9 mouse cellular contexts compared by ENCODE assay signal in the genomic region with DNA sequence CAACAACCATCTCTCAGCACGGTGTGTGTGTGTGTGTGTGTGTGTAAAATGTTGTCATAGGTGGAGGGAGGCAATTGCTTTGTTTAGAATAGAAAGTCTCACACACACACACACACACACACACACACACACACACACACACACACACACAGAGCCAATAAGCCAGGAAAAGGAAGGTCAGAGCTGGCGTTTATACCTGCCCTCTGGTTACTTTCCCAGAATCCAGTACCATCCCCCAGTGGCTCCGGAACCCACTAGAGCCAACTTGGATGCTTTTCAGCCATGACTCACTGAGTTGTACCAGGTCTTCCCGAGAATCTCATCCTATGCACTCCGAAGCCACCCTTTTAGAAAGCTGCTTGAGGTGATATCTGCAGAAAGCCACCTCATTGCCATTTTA.
DNase-seq lines count a peak whose midpoint lies in the region; ATAC-seq lines count a peak whose summit lies in the region.
"Had no signal": no experiment of that assay in that cellular context is flagged by ENCODE, and none has a peak within 500 bp of the region (broad histone marks: within the 10 kb centered on the region; RNA-seq: fewer than 3 reads in every experiment).

No protein-coding gene starts in this region.

- DNase-seq in adrenal gland, adult (ENCODE audit: inconsistent age in 2 of 2, low spot score in 1 of 2) = peak; percentile 33 to 70
- DNase-seq in adrenal gland, postnatal 4 days (ENCODE audit: low spot score in 2 of 2) = no peak
- DNase-seq in Muller cell, postnatal 12 days (ENCODE audit: inconsistent ontology term) = peak; percentile 61
- DNase-seq in cerebellum, postnatal 36 days = peak; percentile 80 to 83
- DNase-seq in kidney, postnatal 25 days = peak; percentile 62 to 67
- no peak for DNase-seq in layer of hippocampus, postnatal 10 days (ENCODE audit: low spot score in 2 of 2)
- no peak for DNase-seq in embryo, embryonic 9.5 days (ENCODE audit: extremely low spot score)

- no peak for ATAC-seq in monocyte, adult 5-6 weeks (replicated peaks; ENCODE audit: insufficient number of reproducible peaks, low FRiP score, low TSS enrichment, poor library complexity, severe bottlenecking)
- ATAC-seq: midbrain, embryonic 16.5 days had no signal

Comparison
In these comparisons a context has a peak if more than half of its experiments do, and no peak if none do; other contexts are left out.
1. DNase-seq: peak in adrenal gland, adult (2 of 2), Muller cell, postnatal 12 days (single experiment), cerebellum, postnatal 36 days (2 of 2) and kidney, postnatal 25 days (2 of 2); none in adrenal gland, postnatal 4 days (0 of 2), layer of hippocampus, postnatal 10 days (0 of 2) and embryo, embryonic 9.5 days (single experiment).